Mouse (Mus musculus) 416B (cell line): ENCODE measurements around the gene Vil1.

Experiments
- DNase-seq: peaks from one replicate; pipeline ENCODE4 v3.0.0; 2011; ENCODE audit warnings: low read depth

Gene Vil1

DNA sequence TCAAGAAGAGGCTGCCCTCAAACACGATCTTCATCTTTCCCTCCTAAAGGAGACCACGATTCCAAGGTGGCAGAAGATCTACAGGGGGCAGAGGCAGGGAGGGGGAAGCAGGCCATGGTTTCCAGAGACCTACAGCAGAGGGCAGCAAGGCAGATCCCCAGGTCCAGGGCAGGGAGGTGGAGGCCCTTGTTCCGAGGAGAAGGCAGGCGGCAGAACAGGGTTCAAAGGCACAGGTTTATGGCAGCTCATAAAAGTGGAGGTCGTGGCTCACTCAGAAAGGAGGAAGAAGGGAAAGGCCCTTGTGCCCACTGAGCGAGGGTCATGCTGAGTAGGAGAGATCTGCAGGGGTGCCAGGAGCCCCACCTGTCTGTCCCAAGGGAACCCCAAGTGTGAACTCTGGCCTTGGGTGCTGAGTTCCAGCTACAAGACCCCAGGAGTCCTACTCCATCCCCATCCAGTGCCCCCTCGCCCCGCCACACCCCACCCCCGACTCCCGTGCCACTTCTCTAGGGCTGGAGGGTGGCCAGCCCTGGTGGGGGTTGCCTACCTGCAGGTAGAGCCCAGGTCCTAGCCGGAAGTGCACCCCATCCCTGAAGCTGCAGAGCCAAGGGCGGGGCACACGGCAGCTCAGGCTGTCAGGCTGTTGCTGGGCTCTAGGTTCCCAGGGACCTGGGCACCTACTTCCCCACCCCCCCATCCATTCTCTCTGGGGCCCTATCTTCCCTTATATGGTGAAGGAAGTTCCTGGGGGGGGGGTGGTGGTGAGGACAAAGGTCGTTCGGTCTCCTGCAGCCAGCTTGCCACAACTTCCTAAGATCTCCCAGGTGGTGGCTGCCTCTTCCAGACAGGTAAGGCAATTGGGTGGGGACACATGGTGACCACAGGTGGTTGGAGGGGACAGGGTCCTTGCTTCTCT is at the start of gene Vil1:
Gene Vil1 (plus strand): TSS at position 788 of the 916 bp plus-strand sequence.
- DNase-seq, result no peak

DNA sequence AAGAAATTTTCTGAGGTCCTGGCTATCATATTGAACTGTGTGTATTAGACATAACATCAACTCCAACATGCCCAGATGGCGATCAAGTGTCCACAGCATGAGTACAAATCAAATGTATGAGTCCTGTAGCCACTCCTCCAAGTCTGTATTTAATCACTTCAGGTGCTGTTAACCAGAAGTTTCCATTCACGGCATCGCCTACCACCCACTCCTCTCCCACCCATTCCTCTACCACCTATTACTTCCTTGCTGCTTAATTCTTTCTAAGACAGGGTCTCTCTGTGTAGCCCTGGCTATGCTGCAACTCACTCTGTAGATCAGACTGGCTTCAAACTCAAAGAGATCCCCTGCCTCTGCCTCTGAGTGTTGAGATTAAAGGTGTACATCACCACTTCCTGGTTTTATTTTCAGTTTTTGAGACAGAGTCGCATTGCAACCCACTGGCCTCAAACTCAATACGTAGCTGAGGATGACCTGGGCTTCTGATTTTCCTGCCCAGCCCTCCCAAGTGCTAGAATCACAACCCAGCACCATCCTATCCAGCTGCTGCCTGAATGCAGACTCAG is 49.1 kb upstream of the Vil1 start:
- DNase-seq, result no peak

DNA sequence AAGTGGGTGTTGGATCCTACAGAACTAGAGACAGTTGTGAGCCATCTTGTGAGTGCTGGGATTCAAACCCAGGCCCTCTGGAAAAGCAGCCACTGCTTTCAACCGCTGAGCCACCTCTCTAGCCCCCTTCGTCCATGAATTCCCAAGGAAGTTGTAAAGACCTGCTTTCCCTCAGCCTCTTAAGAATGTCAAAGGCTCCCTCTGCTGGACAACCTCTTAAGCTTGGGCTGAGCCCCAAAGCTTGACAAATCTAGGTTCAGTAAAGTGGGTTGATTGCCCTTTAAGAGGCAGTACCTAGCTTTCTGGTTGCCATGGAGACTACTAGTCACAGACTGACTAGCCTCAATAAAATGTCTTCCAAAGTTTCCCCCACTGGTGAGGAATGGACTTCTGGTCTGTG is 47.4 kb upstream of the Vil1 start, which contains the start of gene Catip:
Gene Catip (plus strand): TSS at position 297 of the 400 bp plus-strand sequence.
- DNase-seq, result peak; percentile 89

DNA sequence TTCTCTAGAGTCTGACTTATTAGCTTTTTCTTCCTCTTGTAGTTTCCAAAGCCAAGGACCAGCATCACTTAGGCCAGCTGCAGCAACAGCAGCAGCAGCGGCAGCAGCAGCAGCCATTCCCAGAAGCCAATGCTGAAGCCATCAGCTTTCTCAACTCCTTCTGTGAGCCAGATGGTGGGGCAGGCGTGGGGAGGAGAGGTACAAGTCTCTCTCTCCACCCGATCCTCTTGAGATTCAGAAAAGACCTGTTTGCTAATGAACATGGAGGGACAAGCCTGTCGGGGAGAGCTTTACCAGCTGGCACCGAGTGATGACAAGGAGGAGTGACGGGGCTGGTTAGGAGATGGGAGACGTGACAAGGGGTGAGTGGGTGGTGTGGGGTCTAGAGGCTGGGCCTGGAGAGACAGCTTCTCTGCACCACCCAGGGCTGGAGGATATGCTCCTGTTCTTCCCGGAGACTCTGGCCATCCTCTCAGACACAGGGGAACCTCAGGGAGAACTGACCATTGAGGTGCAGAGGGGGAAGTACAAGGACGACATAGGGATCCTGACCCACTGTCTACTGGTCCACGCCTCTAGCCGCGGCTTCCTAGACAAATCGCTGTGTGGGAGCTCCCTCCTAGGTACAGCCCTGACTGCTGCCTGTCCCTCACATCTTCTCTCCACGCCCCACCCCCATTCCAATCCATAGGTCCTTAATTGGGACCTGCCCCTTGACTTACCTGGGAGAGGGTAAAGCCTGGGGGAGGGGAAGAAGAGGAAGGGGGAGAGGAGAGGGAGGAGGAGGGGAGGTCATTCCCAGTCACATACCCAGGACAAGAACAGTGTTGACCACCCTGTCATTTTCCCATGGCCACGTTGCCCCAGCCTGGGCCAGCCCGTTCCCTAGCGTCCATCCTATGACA is 46.6 kb upstream of the Vil1 start:
- DNase-seq, result no peak

DNA sequence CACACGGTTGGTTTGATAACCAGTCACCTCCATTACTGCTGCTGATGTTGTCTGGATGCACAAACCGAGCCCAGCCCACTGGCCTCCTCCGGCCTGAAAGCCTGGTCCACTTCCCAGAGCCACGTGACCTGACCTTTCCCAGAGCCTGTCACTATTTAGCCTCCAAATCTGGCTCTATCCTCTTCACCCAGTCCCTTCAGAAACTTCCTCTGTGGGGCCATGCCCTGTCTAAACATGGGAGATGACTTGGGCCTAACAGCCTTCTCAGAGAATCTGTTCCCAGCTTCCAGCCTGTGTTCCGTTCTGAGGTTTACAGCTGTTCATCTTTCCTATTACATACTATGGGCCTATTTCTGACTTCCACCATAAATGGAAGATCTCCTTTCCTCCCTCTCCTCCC is 45.7 kb upstream of the Vil1 start:
- no peak for DNase-seq

DNA sequence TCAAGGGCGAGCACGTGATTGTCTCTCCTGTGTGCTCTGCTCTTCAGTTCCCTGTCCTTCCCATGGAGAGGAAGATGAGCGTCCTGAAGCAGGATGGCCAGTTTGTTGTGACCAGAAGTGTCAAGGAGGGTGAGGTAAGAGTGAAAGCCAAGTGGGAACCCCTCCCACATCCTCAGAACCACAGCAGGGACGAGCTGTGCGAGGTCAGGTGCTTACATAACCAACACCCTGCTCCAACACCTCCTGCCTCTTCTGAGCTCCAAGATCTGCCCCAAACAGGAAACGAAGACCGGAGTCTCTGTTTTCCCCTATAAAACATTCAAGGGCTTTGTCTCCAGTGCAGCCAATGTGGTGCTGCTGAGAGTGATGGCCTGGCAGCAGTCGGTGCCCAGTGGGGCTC is 44.9 kb upstream of the Vil1 start:
- DNase-seq, result peak; percentile 39

DNA sequence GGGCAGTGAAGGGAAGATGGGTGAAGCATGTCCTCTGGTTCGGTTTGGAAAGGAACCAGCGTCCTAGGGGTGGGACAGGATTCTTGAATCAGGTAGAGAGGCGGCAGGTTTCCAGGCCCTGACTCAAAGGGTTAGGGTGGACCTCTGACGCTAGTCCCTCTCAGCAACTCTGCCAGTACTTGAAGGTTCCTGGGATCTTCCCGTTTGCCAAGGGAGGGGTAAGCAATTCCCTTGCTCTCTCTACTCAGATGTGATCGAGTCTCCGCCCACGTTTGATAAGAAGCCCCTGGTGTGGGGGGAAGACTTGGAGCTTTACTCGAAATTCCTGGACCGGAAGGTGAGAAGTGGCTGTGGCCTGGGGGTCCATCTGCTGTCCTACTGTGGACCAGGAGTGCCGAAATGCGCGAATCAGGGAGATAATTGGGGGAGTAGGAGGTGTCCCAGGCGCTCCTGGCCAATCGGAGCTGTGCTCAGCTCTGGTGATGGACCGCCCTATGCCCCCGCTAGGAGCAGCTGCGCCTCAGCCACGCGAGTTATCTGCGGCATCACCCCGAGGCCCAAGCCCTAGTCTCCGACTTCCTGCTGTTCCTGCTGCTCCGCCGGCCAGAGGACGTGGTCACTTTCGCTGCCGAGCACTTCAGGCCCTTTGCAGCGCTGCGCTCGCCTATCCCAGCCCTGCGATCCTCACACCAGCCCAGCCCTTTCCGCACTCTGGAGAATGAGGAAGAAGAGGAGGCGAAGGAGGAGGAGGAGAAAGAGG is 41.1 kb upstream of the Vil1 start:
- DNase-seq, result no peak

DNA sequence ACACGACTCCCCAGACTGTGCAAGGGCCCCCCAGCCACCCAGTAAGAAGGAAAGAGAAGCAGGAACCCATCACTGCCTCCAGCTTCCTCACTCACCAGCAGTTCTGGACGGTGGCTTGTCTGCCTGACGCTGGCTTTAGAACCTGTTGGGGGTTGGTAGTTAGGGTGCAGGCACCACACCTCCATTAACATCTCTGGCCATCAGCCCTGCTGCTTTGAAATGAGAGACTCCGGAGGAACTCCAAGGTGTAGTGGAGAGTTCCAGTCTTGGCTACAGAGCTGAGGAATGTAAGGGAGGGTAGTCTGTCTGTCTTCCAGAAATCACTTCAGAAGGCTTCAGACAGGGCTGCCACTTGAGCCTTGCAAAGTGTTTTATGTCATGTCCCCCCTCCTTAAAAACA is 39.1 kb upstream of the Vil1 start:
- DNase-seq, result no peak

DNA sequence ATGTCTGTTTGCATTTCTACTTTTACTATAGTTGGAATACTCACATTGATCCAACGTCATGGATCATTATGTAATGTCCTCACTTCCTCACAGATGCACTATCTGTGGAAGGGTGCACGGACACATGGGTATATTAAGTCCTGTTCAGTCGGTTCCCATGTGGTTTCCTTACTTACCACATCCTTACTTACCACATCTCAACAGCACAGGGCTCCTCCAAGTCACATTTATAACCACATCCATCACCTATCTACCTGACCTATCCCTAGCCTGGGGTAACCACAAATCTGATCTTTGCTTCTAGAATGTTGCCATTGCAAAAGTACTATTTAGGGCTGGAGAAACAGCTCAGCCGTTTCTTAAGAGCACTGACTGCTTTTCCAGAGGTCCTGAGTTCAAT is 35.8 kb upstream of the Vil1 start:
- DNase-seq, result peak; percentile 93

DNA sequence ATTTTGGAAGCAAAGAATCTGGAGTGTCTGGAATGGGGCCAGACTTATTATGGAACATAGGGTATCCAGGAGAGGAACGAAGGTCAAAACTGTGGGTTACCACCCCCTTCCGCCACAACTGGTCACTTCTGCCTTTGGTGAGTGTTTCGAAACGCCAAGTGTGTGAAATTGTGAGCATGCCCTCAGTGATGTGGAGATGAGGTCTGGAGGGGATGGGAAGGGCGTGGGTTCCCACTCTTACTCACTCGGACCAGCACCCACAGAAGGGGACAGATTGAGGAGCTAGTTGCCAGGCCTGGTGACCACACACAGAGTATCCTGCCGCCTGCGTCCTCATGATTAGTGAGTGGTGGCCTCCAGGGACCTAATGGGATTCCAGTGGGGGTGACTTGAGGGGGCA is 34.2 kb upstream of the Vil1 start, which contains the start of gene Slc11a1:
Gene Slc11a1 (plus strand): TSS at position 216 of the 400 bp plus-strand sequence.
- peak; percentile 77 for DNase-seq

DNA sequence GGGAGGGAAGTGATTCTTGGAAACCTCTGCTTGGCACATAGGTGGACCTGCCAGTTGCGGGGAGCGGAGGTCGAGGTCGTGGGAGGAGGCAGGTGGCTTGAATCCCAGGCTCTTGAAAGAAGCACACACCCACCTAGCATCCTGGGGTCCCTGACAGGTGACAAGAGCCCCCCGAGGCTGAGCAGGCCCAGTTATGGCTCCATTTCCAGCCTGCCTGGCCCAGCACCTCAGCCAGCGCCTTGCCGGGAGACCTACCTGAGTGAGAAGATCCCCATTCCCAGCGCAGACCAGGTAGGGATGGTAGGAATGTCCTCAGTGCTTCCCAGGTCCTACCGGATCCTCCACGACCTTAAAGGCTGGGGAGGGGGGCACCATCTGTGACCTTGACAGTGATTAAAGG is 33.6 kb upstream of the Vil1 start:
- DNase-seq, result no peak

DNA sequence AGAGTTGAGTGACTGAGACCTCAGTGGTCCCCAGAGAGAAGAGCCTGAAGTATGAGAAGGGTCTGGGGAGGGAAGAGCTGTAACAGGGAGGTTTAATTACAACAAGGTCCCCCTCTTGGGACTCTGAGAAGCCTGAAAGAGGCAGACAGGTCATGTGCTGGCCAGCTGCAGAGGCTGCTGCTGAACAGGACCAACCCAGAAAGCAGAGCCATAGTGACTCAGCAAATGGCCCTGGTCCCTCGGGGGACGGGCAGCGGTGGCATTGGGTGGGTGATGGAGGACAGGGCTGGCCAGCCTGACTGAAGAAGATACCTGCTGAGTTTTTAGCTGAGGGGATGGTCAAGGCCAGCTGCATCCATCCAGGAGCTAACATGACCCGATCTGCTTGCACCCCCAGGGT is 32.8 kb upstream of the Vil1 start:
- DNase-seq, result no peak

DNA sequence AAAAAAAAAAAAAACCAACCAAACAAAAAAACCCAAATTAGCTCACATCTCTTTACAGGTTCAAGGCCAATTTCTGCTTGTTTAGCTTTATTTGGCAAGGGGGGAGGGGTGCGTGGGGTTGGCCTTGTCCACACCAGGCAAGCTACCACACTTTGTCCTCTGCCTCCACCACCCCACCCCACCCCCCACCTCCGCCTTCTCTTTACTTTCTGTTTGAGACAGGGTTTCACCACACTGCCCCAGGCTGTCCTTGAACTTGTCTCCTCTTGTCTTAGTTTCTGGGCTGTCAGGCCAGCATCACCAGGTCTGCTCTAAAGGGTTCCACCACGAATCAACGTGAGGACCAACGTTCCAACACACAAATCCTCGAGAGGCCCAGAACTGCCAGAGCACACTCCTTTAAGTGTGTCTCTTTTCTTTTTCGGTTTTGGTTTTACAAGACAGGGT is 30.1 kb upstream of the Vil1 start:
- peak; percentile 62 for DNase-seq

DNA sequence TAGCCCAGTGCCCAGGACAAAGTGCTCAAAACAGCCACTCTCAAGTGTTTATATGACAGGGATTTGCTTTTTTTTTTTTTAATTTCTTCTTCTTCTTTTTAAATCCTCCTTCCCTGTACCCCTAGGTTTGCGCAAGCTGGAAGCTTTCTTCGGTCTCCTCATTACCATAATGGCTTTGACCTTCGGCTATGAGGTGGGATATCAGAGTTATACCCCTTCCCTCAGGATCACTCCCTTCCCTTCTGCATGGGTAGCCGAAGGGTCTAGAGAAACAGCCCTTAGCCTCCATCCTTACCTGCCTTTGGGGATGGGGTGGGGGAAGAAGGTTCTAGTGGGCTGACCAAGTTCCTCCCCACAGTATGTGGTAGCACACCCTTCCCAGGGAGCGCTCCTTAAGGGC is 28.7 kb upstream of the Vil1 start:
- DNase-seq, result no peak

DNA sequence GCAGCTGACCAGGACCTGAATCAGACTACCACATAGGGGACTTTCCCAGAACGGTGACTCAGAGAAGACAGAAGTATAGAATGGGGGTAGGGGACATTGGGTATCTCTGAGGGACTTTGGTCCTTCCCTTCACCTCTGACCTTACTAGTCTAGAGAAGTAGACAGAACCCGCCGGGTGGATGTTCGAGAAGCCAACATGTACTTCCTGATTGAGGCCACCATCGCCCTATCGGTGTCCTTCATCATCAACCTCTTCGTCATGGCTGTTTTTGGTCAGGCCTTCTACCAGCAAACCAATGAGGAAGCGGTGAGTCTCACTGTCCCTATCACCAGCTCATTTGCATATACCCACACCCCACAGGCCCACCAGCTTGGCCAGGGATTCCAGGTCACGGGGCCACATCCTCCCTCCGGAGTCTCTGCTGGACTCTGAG is 27.6 kb upstream of the Vil1 start:
- peak; percentile 78 for DNase-seq

DNA sequence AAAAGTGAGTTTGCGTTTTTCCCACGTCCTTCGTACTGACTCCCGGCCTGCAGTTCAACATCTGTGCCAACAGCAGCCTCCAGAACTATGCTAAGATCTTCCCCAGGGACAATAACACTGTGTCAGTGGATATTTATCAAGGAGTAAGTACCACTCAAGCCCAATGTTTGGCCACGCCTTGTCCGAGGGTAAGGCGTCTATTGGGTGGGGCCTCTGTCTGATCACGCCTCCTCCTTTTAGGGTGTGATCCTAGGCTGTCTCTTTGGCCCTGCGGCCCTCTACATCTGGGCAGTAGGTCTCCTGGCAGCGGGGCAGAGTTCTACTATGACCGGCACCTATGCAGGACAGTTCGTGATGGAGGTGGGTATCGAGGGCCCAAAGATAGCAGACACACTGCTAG is 25.8 kb upstream of the Vil1 start:
- no peak for DNase-seq

DNA sequence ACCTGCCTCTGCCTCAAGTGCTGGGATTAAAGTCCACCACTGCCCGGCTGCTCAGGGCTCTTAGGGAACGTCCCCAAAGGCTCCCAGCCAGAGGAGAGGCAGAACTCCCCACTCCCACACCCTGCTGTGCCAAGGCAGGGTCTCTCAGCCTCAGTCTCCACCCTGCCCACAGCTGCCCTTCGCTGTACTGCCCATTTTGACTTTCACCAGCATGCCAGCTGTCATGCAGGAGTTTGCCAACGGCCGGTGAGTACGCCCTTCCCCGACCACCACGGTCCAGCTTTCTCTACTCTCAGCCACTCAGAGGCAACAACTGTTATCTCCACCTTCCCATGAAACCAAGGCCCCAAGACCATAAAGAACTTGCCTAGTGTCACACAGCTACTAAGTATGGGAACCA is 24.7 kb upstream of the Vil1 start:
- no peak for DNase-seq

DNA sequence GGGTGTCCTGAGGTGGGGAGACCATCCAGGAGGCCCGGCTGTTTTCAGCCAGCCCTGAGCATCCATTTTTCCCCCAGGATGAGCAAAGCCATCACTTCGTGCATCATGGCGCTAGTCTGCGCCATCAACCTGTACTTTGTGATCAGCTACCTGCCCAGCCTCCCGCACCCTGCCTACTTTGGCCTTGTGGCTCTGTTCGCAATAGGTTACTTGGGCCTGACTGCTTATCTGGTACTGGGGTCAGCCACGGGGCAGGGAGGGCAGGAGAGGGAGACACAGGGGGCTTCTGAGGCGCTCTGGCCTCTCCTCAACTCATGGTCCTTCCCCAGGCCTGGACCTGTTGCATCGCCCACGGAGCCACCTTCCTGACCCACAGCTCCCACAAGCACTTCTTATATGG is 24.1 kb upstream of the Vil1 start:
- no peak for DNase-seq

DNA sequence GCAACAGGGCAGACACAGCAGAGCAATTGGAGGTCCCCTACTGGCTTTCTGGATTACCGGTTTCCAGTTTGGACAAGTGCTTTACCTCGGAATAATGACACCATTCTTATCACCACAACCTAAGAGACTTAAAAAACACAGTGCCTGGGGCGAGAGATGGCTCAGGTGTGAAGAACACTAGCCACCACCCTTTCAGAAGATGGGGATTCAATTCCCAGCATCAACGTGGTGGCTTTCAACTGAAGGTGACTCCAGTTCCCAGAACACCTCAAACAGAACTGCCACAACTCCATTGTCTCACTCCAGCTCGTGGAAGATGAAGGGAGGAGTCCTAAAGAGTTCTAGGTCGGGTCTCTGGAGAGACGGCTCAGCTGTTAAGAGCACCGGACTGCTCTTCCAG is 23.6 kb upstream of the Vil1 start:
- DNase-seq, result no peak

DNA sequence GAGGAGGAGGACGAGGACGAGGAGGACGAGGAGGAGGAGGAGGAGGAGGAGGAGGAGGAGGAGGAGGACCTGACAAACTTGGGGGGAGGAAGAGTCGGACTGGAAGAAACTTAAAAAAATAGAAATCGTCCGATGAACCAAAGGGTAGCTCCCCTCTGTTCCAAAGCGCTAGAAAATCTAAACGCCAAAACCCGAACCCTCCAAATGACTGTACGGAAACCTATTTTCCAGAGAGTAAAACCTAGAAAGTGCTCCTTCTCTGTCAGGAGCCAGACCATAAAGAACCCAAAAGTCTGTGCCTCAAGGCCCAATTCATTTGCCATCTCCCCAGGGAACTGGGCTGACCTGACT is 22.8 kb upstream of the Vil1 start:
- no peak for DNase-seq

DNA sequence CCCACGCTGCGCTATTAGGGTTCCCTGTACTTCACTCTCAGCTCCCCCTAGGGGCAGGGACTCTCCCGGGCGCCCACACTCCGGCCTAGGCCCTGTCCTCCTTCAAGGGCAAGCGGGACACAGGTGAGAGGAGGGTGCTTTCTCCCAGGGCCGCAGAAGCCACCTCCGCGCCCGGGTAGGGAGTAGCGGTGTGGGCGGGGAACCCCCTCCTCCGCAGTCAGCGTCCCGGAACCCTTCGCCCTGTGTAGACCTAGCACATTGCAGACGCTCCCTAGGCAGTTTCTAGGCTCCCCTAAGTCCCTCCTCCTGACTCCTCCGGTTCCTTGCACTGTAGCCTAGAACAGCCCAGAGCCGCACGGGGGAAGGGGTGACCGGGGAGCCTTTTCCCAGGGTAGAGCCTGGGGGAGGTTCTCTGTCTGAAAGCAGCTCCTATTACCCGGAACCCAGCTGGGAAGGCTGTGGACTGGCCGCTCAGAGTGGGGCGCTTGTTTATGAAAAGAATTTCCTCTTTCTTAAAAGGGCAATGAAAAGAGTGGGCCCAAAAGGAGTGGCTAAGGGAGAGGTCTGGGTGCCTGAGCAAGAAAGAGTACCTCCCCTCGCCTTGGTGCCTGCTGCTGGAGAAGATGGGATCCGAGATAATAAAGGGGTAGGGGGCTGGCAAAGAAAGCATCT is 22.3 kb upstream of the Vil1 start:
- peak; percentile 97 for DNase-seq
